Mouse (Mus musculus): ENCODE measurements around the gene Fzd7.

Fzd7 gene

DNA sequence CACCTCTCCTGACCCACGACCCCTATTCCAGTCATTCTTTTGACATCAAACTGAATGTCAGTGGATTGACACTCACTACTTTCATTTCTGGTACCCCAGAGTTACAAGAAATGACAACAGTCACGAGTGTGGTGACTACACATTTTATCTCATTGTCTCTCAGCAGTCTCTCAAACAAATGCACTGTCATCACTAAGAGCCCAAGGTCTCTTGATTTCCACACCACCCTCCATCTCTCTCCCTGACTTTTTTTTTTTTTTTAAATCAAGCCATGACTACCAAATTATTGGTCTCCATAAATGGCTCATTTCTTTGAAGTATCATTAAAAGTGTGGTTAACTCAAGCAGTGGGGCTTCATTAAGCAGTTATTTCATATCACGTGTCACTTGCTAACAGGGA lies 17.1 kb downstream of the Fzd7 start:
- DNase-seq (ENCODE audit: low read depth, low spot score): no peak

- no peak for DNase-seq (ENCODE audit: low read depth, low spot score)
These were observed 20.1 kb downstream of the Fzd7 start for GRCm38 (mm10) chr1:59502355-59502754.

DNA sequence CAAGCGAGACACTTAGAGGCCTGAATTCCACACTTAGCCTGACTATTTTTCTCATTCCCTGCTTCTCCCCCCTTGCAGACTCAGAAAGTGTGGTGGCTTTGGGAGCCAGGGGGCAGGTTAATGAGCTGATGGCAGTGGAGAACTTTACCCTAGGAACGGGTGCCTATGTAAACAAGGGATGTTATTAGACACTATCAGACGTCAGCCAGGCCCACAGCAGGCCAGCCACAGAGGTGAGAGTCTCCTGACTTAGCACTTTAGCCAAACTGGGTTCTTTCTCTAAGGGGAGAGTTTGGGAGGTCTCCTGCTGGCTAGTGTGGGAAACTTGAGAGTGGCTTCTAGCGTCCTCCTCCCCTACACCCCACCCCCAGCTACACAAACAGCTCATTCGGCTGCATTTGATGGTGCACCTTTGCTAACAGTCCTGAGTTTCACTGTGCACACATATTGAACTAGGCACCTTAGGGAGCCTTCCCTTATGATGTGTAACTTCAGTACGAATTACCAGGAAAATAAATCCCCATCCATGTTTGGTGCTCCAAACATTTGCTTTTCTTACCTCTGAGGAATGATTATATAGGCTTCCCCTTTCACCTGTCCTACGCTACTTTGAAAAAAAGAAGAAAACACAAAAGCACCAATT lies 21.6 kb downstream of the Fzd7 start:
- no peak for DNase-seq (ENCODE audit: low read depth, low spot score)

- DNase-seq (ENCODE audit: low read depth, low spot score): no peak
These were observed 22.1 kb downstream of the Fzd7 start for GRCm38 (mm10) chr1:59504302-59504700.

GRCm38 (mm10) chr1:59508463-59509139 lies 26.4 kb downstream of the Fzd7 start:
- no peak for DNase-seq (ENCODE audit: low read depth, low spot score)

GRCm38 (mm10) chr1:59511566-59512270 lies 29.5 kb downstream of the Fzd7 start:
- DNase-seq (ENCODE audit: low read depth, low spot score): no peak

- DNase-seq (ENCODE audit: low read depth, low spot score): no peak
These were observed 34.0 kb downstream of the Fzd7 start, which contains the start of gene Gm973 for GRCm38 (mm10) chr1:59516026-59516917. Gene Gm973, plus strand, starts transcription at chr1:59516264.

GRCm38 (mm10) chr1:59520226-59520837 lies 38.1 kb downstream of the Fzd7 start:
- DNase-seq (ENCODE audit: low read depth, low spot score): no peak

- no peak for DNase-seq (ENCODE audit: low read depth, low spot score)
These were observed 40.2 kb downstream of the Fzd7 start for GRCm38 (mm10) chr1:59522456-59522855.

DNA sequence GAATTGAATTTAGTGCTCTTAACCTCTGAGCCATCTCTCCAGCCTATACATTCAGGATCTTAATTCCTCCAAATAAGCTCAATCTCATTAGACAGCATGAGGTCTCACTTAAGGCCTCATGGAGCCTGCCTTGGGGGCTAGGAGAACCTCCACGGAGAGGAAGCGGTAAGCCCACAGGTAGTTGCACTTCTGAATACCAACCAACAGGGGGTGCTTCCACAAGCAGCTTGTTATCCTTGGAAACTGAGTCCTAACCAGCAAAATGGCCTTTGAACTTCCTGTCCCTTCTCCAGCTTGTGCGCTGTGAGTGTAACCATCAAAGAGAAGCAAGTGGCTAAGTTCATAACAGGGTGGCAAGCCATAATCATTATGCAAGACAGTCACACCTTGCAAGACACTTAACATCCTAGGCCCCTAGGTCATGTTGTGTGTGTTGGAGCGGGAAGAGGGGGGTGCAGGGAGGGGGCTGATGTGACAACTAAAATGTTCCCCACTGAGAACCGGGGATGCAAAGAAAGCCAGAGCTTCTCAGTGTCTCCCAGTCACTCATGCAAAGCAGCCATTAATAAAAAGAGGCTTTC lies 41.2 kb downstream of the Fzd7 start:
- DNase-seq (ENCODE audit: low read depth, low spot score): peak; percentile 6

DNA sequence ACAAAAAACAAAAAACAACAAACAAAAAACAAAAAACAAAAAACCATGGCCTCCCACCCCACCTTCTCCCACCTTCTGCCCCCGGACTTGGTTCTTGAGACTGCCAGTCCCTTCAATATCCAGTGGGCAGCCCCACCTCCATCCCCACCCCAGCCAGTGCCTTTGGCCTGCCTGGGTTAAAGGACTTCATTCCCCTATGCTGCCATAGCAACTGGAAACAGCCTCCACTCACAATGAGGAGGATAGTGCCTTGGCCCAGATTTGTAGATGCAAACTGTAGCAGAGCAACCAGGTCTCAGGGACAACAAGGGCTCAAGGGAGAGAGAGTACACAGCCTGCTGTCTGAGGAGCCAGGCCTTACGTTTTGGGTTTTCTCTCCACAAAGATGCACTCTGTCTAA lies 41.8 kb downstream of the Fzd7 start:
- DNase-seq (ENCODE audit: low read depth, low spot score): no peak

DNA sequence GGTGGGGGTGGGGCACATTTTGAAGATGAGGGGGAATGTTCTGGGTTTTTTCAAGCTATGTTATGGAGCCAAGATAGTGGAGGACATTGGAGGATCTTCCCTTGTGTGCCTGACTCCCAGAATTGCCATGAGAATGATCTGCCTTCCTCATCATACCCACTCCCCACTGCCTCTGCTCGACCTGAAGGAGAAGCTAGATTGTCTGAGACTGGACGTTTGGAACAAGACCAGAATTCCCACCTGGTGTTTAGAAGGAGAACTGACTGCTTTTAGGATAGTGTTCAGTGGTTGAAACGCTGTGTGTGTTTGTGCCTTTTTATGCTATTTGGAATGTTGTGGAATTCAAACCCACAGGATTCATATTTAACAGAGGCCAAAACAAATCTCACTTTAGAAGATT lies 42.5 kb downstream of the Fzd7 start:
- DNase-seq (ENCODE audit: low read depth, low spot score): no peak

DNA sequence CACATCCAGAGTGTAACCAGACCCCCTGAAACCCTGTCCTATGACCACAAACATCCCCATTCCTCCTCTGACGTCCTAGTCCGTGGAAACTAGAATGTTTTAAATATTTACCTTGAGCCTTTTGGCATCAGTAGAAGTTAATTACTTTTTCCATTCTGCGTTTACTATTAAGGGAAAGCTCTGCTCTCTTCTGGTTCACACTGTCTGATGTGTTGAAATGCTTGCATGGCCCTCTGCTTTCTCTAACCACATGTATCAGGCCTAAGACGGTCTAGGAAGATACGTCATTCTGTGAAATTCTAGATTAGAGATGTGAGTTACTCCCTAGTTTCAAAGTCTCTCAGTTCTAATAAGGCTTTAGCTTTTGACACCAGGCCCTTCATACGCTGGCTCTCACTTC lies 45.0 kb downstream of the Fzd7 start:
- DNase-seq (ENCODE audit: low read depth, low spot score): no peak

DNA sequence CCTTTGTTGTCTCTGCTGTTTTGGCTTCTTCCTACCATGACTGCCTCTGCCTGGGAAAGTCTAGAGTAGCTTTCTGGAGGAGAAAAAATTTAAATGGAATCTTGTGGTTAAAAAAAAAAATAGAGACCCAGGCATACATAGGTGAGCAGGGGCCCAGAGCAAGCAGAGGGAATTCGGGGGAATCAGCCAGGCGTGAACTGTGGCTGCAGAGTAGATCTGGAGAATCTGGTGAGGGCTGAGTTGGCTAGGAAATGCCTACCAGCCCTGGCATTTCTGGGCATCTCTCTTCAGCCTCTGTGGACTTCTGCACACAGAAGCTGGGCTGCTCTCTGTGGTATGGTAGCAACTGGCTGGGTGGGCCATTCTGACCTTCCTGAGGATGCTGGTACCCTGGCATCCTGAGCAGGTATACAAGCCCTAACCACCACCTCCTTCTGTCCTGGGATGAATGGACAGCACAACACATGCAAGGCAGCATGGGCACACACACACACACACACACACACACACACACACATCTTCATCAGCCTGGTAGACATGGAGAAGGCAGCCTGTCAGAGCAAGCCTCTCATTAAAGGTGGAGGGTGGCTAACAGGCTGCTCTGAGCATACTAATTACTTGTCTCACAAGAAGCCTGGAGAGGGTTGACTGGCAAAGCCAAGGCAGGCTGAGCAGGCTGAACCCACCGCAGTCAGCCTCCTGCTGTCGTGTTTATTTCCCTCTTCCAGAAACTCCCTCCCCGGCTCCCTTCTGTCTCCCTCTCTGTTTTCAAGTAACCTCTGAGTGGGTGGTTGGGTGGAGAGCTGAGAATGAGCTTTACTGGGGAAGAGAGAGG lies 53.0 kb downstream of the Fzd7 start:
- no peak for DNase-seq (ENCODE audit: low read depth, low spot score)

All from CD4-positive helper T cell, adult 2 months (primary cell).